Mouse (Mus musculus) pancreas, adult 10 weeks (tissue): ENCODE data around the gene Gpnmb. TPM values are rescaled to one million over a fixed set of nuclear protein-coding genes. Genes with fewer than 3 reads are reported as not detected.

Source experiments
- polyA plus RNA-seq: library from polyadenylated mRNA; stranded (reverse); fragments of 350-450 nt; fragmentation: Illumina TruSeq; extraction: RNeasy Lipid Tissue Mini Kit (QIAGEN cat#74804); gene quantifications from one replicate; pipeline ENCODE4 v1.2.3, GENCODE M21; 2015; ENCODE audit warnings: low read depth, low replicate concordance; ENCODE audit not compliant: insufficient read depth

The Gpnmb gene
- polyA plus RNA-seq, result 1.5 TPM

DNA sequence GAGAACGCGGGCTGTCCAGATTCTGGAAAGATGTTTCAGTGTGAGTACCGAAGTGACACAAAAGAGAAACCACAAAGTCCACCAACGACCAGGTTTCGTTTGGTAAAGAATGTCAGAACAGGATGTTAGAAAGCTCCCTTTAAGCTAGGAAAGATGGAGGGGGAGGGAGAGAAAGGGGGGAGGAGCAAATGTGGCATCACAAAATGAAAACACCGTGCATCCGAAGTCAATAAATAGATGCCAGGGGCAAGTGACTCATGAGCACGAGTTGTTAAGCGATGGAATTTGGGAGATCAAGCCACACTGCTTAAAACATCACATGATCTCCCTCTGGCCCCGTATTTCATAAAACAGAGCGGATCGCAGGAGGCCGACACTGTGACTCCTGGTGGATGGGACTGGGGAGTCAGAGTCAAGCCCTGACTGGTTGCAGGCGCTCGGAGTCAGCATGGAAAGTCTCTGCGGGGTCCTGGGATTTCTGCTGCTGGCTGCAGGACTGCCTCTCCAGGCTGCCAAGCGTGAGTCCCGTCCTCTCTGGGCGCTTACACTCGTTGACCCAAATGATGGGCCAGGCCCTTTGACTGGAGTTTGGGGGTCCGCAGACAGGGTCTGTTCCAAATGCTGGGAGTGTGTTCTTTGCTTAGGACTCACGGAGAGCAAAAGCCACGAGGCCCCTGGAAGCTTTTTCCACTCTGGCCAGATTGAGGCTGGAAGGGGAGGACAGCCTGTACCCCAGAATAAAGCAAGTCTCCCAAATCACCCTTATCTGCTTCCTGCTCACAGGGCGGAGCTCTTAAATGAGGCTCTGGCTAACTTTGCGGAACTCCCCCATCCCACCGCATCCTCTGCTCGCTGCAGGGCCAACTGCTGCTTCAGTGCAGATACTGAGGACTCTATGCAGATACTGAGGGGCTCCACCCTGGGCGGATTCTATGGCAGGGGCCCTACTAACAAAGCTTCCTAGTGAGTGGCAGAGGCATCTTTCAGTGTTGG is at the start of gene Gpnmb:
Gpnmb (plus strand) TSS at position 272 of the 993 bp plus-strand sequence.

GRCm38 (mm10) chr6:49073304-49074116 is 37.2 kb downstream of the Gpnmb start, which contains the start of gene Malsu1:
Gene Malsu1, plus strand, starts transcription at chr6:49073795.

Other genes starting within 250 kb of the Gpnmb start
- 37.5 TPM for gene Tmem176a, start 195.6 kb upstream of the Gpnmb start, polyA plus RNA-seq
- gene Tmem176b, start 195.1 kb upstream of the Gpnmb start, polyA plus RNA-seq, result 73.9 TPM
- gene Aoc1, start 163.7 kb upstream of the Gpnmb start, polyA plus RNA-seq, result not detected
- gene 1600015I10Rik, start 106.7 kb upstream of the Gpnmb start, polyA plus RNA-seq, result not detected
- not detected for gene Doxl2, start 61.6 kb upstream of the Gpnmb start, polyA plus RNA-seq
- gene Svs1, start 49.7 kb upstream of the Gpnmb start, polyA plus RNA-seq, result not detected
- 8.7 TPM for gene Malsu1, start 37.2 kb downstream of the Gpnmb start, polyA plus RNA-seq
- gene Igf2bp3, start 178.4 kb downstream of the Gpnmb start, polyA plus RNA-seq, result not detected
- 23.4 TPM for gene Tra2a, start 227.5 kb downstream of the Gpnmb start, polyA plus RNA-seq